Mouse (Mus musculus): ENCODE results near the gene Raph1.

DNA sequence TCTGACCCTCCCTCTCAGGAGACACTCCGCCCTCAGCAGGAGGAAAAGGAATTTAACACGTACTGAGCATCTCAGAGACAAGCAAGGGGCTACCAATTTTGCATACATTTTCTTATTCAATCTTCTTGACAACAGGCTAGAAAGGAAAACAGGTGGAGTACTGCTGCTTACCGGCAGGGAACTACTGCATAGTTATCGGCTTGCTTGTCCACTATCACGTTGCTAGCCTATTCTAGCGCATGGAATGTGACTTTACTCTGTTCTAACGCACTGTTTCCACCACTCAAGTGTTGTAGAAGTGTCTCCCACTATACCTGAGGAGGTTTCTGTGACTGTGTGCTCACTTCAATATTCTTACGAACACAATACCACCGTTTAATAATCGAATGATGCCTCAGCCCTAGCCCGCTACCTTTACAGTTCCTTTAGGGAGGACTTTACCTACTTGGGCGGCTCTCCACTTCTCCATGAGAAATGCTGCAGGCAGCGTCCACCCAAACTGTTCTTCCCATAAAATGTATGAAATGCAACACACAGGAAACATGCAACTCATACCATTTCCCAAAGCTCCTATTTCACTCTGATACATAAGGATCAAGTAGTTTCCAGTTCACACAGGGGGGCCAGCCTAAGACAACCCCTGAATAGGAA, 1.5 kb downstream of the Raph1 start:
- no peak for TF ChIP-seq EP300 (IDR thresholded peaks at IDR 0.05; ENCODE audit: insufficient read depth, low read depth, low read length)
- TF ChIP-seq POLR2A (IDR thresholded peaks at IDR 0.05; ENCODE audit: insufficient read depth, low read depth, low read length): no peak
- TF ChIP-seq CTCF (IDR thresholded peaks at IDR 0.05): peak; percentile 69
